Mouse (Mus musculus) E14TG2a.4 (cell line): ENCODE measurements around the gene Gtpbp6.
"Not testable (repeated sequence)": the region's sequence is repeated elsewhere in the genome, so short reads cannot be mapped to it uniquely, and the experiment has no call there.

Experiments used
- H3K27me3 ChIP-seq: 2 replicates; pipeline ENCODE4 v1.6.1; 2014; ENCODE audit warnings: low read length, control low read depth; ENCODE audit not compliant: insufficient read depth
- H3K36me3 ChIP-seq: 2 replicates; pipeline ENCODE4 v1.6.1; 2014; ENCODE audit warnings: low read length, control low read depth; ENCODE audit not compliant: insufficient read depth
- H3K4me1 ChIP-seq: replicated peaks from 2 replicates; pipeline ENCODE4 v1.6.1; 2014; ENCODE audit warnings: low read depth, low read length, control low read depth
- H3K4me3 ChIP-seq: replicated peaks from 2 replicates; pipeline ENCODE4 v1.5.1; 2014; ENCODE audit warnings: mild to moderate bottlenecking, low read length
- H3K9me3 ChIP-seq: 2 replicates; pipeline ENCODE4 v1.6.1; 2014; ENCODE audit warnings: low read length, control low read depth
- CTCF ChIP-seq: conservative IDR thresholded peaks from 2 replicates; pipeline ENCODE4 v1.5.1; 2014; ENCODE audit warnings: low read length
- NANOG ChIP-seq: IDR thresholded peaks from 2 replicates; pipeline ENCODE4 v1.6.1; 2014; ENCODE audit warnings: borderline replicate concordance, low read length, mixed read lengths
- POU5F1 ChIP-seq: IDR thresholded peaks from 2 replicates; pipeline ENCODE4 v1.6.1; 2014; ENCODE audit warnings: low read length, borderline replicate concordance

The Gtpbp6 gene

GRCm38 (mm10) chr5:110122380-110122779 is 14.4 kb upstream of the Gtpbp6 start:
- TF ChIP-seq NANOG = peak; percentile 52; the same call in 1 of the 2 replicates

GRCm38 (mm10) chr5:110109991-110110441 is 2.0 kb upstream of the Gtpbp6 start, which contains the start of gene Zfp605:
TSS of gene Zfp605 (plus strand) at chr5:110110092.
- Histone ChIP-seq H3K4me1 (peaks cover 36% of the 10 kb centered on the region), H3K9me3 (no peaks in the 10 kb centered on the region), H3K36me3 (peaks cover 42% of the 10 kb centered on the region), H3K27me3 (no peaks in the 10 kb centered on the region), H3K4me3 (peak within 1 kb of the TSS; percentile 85)
- TF ChIP-seq NANOG = no peak
- no peak for TF ChIP-seq CTCF
- no peak for TF ChIP-seq POU5F1

More at GRCm38 (mm10) chr5:110122380-110122779, 14.4 kb upstream of the Gtpbp6 start:
- Histone ChIP-seq H3K9me3 (peaks cover 25% of the 10 kb centered on the region), H3K4me1 (peaks cover 39% of the 10 kb centered on the region), H3K36me3 (peaks cover 35% of the 10 kb centered on the region), H3K4me3 (peak overlapping the region; percentile 41; the same call in 1 of the 2 replicates)
- H3K27me3 ChIP-seq = not testable (repeated sequence)

- H3K36me3 ChIP-seq = peaks cover 50% of the 10 kb centered on the region
- TF ChIP-seq NANOG = no peak
- no peak for TF ChIP-seq CTCF
- TF ChIP-seq POU5F1 = no peak
Observed at GRCm38 (mm10) chr5:110108305-110108628, 270 bp upstream of the Gtpbp6 start.

DNA sequence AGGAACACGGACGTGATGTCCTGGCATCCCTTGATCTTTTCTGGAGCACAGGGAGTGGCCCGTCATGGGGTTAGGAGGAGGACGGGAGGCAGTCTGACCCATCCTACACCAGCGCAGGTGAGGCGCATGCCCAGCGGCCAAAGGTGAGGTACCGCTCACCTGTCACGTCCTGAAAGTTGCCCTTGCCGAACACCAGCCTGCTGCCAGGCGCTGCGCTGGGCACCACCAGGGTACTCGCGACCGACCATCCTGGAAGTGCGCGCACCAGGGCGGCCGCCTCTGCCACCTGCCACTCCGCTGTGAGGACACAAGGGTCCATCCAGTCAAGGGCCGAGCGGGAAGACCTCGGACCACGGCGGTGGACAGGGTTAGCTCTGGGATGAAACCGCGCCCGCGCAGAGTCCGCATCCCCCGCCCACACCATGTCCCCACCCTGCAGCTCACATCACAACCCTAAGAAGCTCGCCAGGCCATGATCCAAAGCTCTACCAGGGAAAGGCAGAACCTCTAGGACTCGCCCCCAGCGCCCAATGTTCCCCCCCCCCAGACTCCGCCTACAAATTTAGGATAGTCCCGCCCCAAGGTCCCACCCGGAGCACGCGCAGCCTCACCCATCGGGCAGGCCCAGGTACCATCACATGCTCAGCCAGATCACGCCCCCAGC is 964 bp downstream of the Gtpbp6 start:
- H3K36me3 ChIP-seq = peaks cover 53% of the 10 kb centered on the region
- no peak for TF ChIP-seq NANOG
- TF ChIP-seq POU5F1 = no peak
- no peak for TF ChIP-seq CTCF
- no peaks in the 10 kb centered on the region for H3K27me3 ChIP-seq
- peaks cover 65% of the 10 kb centered on the region for H3K4me1 ChIP-seq
- H3K4me3 ChIP-seq = peak overlapping the region; percentile 94
- H3K9me3 ChIP-seq = no peaks in the 10 kb centered on the region

More at GRCm38 (mm10) chr5:110108305-110108628, 270 bp upstream of the Gtpbp6 start:
- H3K27me3 ChIP-seq = no peaks in the 10 kb centered on the region
- H3K4me1 ChIP-seq = peaks cover 54% of the 10 kb centered on the region
- H3K9me3 ChIP-seq = no peaks in the 10 kb centered on the region
- H3K4me3 ChIP-seq = peak overlapping the region; percentile 94

- peaks cover 72% of the 10 kb centered on the region for H3K4me1 ChIP-seq
- TF ChIP-seq NANOG (no peak), POU5F1 (no peak), CTCF (no peak)
- H3K27me3 ChIP-seq = no peaks in the 10 kb centered on the region
- H3K4me3 ChIP-seq = peak overlapping the region; percentile 94
- H3K9me3 ChIP-seq = no peaks in the 10 kb centered on the region
- peaks cover 50% of the 10 kb centered on the region for H3K36me3 ChIP-seq
Observed at GRCm38 (mm10) chr5:110106140-110106871, 1.7 kb downstream of the Gtpbp6 start.

DNA sequence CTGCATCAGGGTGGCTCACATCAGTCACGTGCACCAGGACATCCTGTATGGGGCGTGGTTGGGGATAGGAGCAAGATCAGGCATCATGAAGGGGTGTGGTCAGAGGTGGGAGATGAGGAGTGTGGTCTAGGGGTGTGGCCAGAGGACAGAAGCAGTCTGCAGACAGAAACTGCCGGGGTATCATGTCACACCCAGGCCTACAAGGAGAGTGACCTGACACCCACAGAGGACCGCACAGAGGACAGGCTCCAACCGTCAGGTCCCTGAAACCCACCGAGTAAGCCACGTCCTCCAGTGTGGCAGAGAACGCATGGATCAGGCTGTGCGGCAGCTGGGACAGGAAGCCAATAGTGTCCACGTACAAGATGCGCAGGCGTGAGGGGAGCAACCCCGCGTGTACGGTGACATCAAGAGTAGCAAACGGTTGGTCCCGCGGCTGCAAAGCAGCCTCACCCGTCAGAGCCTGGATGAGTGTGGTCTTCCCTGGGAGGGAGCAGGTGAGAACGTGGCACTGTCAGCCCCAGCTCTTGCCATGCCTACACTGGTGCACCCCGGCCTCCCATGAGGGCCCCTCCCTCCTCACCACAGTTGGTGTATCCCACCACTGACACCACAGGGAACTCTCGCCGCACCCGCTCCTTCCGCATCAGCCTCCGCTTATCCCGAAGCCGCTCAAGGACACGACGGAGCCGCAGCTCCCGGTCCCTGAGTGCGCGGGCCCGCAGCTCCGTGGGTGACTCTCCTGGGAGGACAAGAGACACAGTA is 3.2 kb downstream of the Gtpbp6 start:
- Histone ChIP-seq H3K4me1 (peaks cover 80% of the 10 kb centered on the region), H3K36me3 (peaks cover 50% of the 10 kb centered on the region), H3K9me3 (no peaks in the 10 kb centered on the region), H3K4me3 (peak overlapping the region; percentile 94), H3K27me3 (no peaks in the 10 kb centered on the region)
- no peak for TF ChIP-seq POU5F1
- TF ChIP-seq CTCF = no peak
- TF ChIP-seq NANOG = no peak

DNA sequence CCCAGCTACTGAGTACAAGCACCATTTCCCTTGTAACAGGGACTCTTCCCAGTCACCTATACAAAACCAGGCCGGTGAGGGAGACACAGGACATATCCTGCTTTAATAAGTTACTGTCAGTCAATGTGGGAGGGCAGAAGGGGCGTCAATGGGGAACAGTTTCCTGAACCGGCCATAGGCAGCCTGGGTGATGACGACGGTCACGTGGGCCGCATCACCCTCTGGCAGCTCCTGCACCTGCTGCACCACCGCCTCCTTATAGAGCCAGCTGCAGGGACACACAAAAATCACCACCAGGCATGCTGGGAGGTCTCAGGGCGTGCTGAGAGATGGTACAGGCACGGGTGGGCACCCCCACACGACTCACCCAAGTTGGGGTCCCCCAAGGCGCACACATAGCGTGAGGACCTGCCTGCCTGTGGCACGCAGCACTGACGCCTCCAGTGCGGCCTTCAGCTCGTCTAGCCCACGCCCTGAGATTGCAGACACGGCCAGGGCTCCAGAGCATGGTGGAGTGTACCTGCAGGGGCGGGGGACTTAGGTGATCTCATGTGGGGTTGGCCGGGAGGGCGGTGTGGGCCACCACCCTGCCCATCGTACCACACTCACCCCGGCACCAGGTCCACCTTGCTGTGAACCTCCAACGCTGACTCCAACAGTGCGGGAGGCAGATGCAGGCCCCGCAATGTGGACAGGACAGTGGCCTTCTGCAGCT is 3.9 kb downstream of the Gtpbp6 start:
- H3K36me3 ChIP-seq = peaks cover 50% of the 10 kb centered on the region
- TF ChIP-seq NANOG (no peak), POU5F1 (no peak), CTCF (no peak)

More for the DNA sequence above, 3.9 kb downstream of the Gtpbp6 start:
- Histone ChIP-seq H3K4me1 (peaks cover 83% of the 10 kb centered on the region), H3K27me3 (no peaks in the 10 kb centered on the region), H3K4me3 (peak overlapping the region; percentile 94), H3K9me3 (no peaks in the 10 kb centered on the region)
